Mouse (Mus musculus) midbrain, postnatal 0 days (tissue): ENCODE measurements around the gene Plxnb2. TPM values are rescaled to one million over a fixed set of nuclear protein-coding genes. Genes with fewer than 3 reads are reported as not detected.
A peak's percentile ranks its signal among the peaks of the same experiment; 100 is the strongest.

Experiments used
- ATAC-seq: fragments of 200-750 bp; cut with Nextera tagmentation; 2 replicates; pipeline ENCODE4 v1.8.0; 2017; ENCODE audit warnings: moderate number of reproducible peaks, mild to moderate bottlenecking, moderate TSS enrichment, moderate library complexity; ENCODE audit not compliant: low FRiP score
- DNase-seq: peaks from one replicate; pipeline ENCODE4 v3.0.0-alpha.2; 2015; ENCODE audit warnings: low spot score
- H3K27ac ChIP-seq: fragments of 300-500 bp; sonication (generic); 2 replicates; pipeline ENCODE4 v1.5.1; 2014; ENCODE audit warnings: low read depth, mild to moderate bottlenecking, low read length, mixed read lengths
- H3K27me3 ChIP-seq: fragments of 300-500 bp; sonication (generic); 2 replicates; pipeline ENCODE4 v1.6.1; 2014; ENCODE audit warnings: low read length, control low read depth, mixed read lengths; ENCODE audit not compliant: insufficient read depth
- H3K36me3 ChIP-seq: fragments of 300-500 bp; sonication (generic); 2 replicates; pipeline ENCODE4 v1.6.1; 2014; ENCODE audit warnings: low read length, control low read depth, mixed read lengths; ENCODE audit not compliant: insufficient read depth
- H3K4me1 ChIP-seq: fragments of 300-500 bp; sonication (generic); 2 replicates; pipeline ENCODE4 v1.6.1; 2014; ENCODE audit warnings: mild to moderate bottlenecking, control low read depth, antibody characterized with exemption, low read length, mixed read lengths; ENCODE audit not compliant: insufficient read depth
- H3K4me2 ChIP-seq: fragments of 300-500 bp; sonication (generic); 2 replicates; pipeline ENCODE4 v1.6.1; 2014; ENCODE audit warnings: low read depth, mild to moderate bottlenecking, low read length, mixed read lengths; ENCODE audit not compliant: poor library complexity, severe bottlenecking
- H3K4me3 ChIP-seq: fragments of 300-500 bp; sonication (generic); 2 replicates; pipeline ENCODE4 v1.5.1; 2014; ENCODE audit warnings: low read depth, mild to moderate bottlenecking, low read length, moderate library complexity
- H3K9ac ChIP-seq: fragments of 300-500 bp; sonication (generic); replicated peaks from 2 replicates; pipeline ENCODE4 v1.6.1; 2014; ENCODE audit warnings: mild to moderate bottlenecking, low read length, moderate library complexity, mixed read lengths; ENCODE audit not compliant: poor library complexity, severe bottlenecking
- H3K9me3 ChIP-seq: fragments of 300-500 bp; sonication (generic); 2 replicates; pipeline ENCODE4 v1.6.1; 2016; ENCODE audit warnings: low read length, control low read depth
- CTCF ChIP-seq: IDR thresholded peaks from 2 replicates; pipeline ENCODE4 v1.5.1; 2016; ENCODE audit warnings: antibody characterized with exemption, mild to moderate bottlenecking
- WGBS: fragments of 180-500 bp; shearing (Covaris S2); extraction: QIAGEN DNeasy Blood & Tissue Kit; methylation state at CpG from one replicate; pipeline ENCODE4 v1.1.7; 2014; 5-methylcytosine and 5-hydroxymethylcytosine counted together
- polyA plus RNA-seq: library from polyadenylated mRNA; unstranded; fragments of >200 nt; fragmentation: Nextera tagmentation; extraction: Ambion mirVana; gene quantifications from 2 replicates; pipeline ENCODE4 v1.2.1, GENCODE M21; 2015
- total RNA-seq: library from RNA; depleted of rRNA; stranded (reverse); fragments of >200 nt; gene quantifications from 2 replicates; pipeline ENCODE4 v1.2.3, GENCODE M21; 2014

Gene Plxnb2
- total and polyA plus RNA-seq, 2 experiments from 2014 or later, result 50.4 to 199 TPM

GRCm38 (mm10) chr15:89137378-89138045, 43.1 kb downstream of the Plxnb2 start:
- DNase-seq (no peak), ATAC-seq (no peak)
- Histone ChIP-seq H3K36me3 (no peaks in the 10 kb centered on the region), H3K27ac (no peak overlapping the region), H3K9ac (no peak overlapping the region), H3K27me3 (peaks cover 5% of the 10 kb centered on the region; the same call in 1 of the 2 replicates), H3K4me2 (no peak overlapping the region), H3K4me3 (no peak overlapping the region), H3K9me3 (no peaks in the 10 kb centered on the region), H3K4me1 (peaks cover 10% of the 10 kb centered on the region; the same call in 1 of the 2 replicates)
- no peak for TF ChIP-seq CTCF
- 78% methylated on average over 11 of the region's 11 CpGs for WGBS

- H3K4me3 ChIP-seq, result no peak overlapping the region
- peaks cover 10% of the 10 kb centered on the region; the same call in 1 of the 2 replicates for H3K4me1 ChIP-seq
- ATAC-seq (no peak), DNase-seq (no peak)
- no peak overlapping the region for H3K27ac ChIP-seq
- peaks cover 5% of the 10 kb centered on the region; the same call in 1 of the 2 replicates for H3K27me3 ChIP-seq
- H3K9ac ChIP-seq, result no peak overlapping the region
- TF ChIP-seq CTCF, result no peak
- no peaks in the 10 kb centered on the region for H3K9me3 ChIP-seq
- no peak overlapping the region for H3K4me2 ChIP-seq
- WGBS, result 98% methylated on average over 3 of the region's 5 CpGs
- no peaks in the 10 kb centered on the region for H3K36me3 ChIP-seq
These were observed 44.0 kb downstream of the Plxnb2 start for GRCm38 (mm10) chr15:89136461-89137155.

- ATAC-seq, result no peak
- Histone ChIP-seq H3K4me1 (peaks cover 8% of the 10 kb centered on the region; the same call in 1 of the 2 replicates), H3K27me3 (no peaks in the 10 kb centered on the region), H3K4me2 (no peak overlapping the region), H3K27ac (no peak overlapping the region), H3K9me3 (no peaks in the 10 kb centered on the region), H3K36me3 (no peaks in the 10 kb centered on the region), H3K9ac (no peak overlapping the region), H3K4me3 (no peak overlapping the region)
- TF ChIP-seq CTCF, result no peak
- WGBS, result 90% methylated on average over 3 of the region's 3 CpGs
- no peak for DNase-seq
These were observed 49.3 kb downstream of the Plxnb2 start for GRCm38 (mm10) chr15:89131316-89131715.

- H3K9ac ChIP-seq, result no peak overlapping the region
- TF ChIP-seq CTCF, result no peak
- no peak overlapping the region for H3K4me3 ChIP-seq
- DNase-seq (no peak), ATAC-seq (no peak)
- no peak overlapping the region for H3K27ac ChIP-seq
- H3K27me3 ChIP-seq, result no peaks in the 10 kb centered on the region
- H3K36me3 ChIP-seq, result no peaks in the 10 kb centered on the region
- H3K4me2 ChIP-seq, result no peak overlapping the region
- H3K4me1 ChIP-seq, result peaks cover 8% of the 10 kb centered on the region; the same call in 1 of the 2 replicates
- no peaks in the 10 kb centered on the region for H3K9me3 ChIP-seq
These were observed 50.3 kb downstream of the Plxnb2 start for GRCm38 (mm10) chr15:89130245-89130644.

GRCm38 (mm10) chr15:89128382-89129350, 51.9 kb downstream of the Plxnb2 start, which contains the start of gene Hdac10:
TSS of gene Hdac10 (minus strand) at chr15:89128700.
- H3K36me3 ChIP-seq, result no peaks in the 10 kb centered on the region
- peak within 1 kb of the TSS; percentile 73 for H3K27ac ChIP-seq

More at GRCm38 (mm10) chr15:89128382-89129350, 51.9 kb downstream of the Plxnb2 start, which contains the start of gene Hdac10:
- no peaks in the 10 kb centered on the region for H3K9me3 ChIP-seq
- peak within 1 kb of the TSS; percentile 63 for H3K9ac ChIP-seq
- 4% methylated on average over 36 of the region's 36 CpGs for WGBS
- no peaks in the 10 kb centered on the region for H3K27me3 ChIP-seq
- peak; percentile 91 for TF ChIP-seq CTCF
- peak within 1 kb of the TSS; percentile 55 for H3K4me3 ChIP-seq
- peaks cover 12% of the 10 kb centered on the region for H3K4me1 ChIP-seq
- ATAC-seq, result peak; percentile 83
- peak; percentile 85 for DNase-seq
- peak within 1 kb of the TSS; percentile 75 for H3K4me2 ChIP-seq
